Mouse (Mus musculus): ENCODE measurements around the gene 1700020L24Rik. TPM values are rescaled to one million over a fixed set of nuclear protein-coding genes. Genes with fewer than 3 reads are reported as not detected.

Gene 1700020L24Rik
- not detected in 2 replicates for total RNA-seq (2012; rRNA removed)
- polyA plus RNA-seq (2012; ENCODE audit: insufficient read depth in 1 of 2, insufficient read length in 2 of 2, low read depth in 1 of 2, low replicate concordance in 2 of 2, missing spikeins in 1 of 2), result under 1 TPM in 1 of 2 experiments, not detected in 1; 0.60 TPM

DNA sequence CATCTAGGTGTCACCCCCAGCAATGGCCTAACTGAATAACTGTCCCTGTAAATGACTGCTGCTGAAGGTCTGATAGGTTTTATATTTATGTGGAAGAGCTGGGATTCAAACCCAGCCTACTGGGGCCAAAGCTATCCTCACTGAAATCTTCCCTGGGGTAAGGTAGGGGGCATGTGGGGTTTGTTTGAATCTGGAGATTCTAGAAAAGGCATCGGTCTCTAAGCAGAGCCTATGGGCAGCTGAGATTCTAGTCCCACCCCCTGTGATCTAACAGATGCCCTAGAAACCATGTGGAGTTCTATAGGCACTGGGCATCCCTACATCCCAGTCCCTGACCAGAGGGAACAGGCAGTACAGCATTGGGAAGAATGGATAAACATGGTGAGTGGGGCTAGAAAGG is at the start of gene 1700020L24Rik:
Gene 1700020L24Rik (plus strand): TSS at position 301 of the 400 bp plus-strand sequence.
- Histone ChIP-seq H3K27me3 (ENCODE audit: control insufficient read depth in 1 of 2, insufficient read depth in 2 of 2, low read length in 2 of 2) (peaks cover 20 to 27% of the 10 kb centered on the region in 2 experiments), H3K4me1 (ENCODE audit: control insufficient read depth in 1 of 2, insufficient read depth in 2 of 2, low read length in 2 of 2) (no peaks in the 10 kb centered on the region), H3K27ac (ENCODE audit: control insufficient read depth, low read depth, low read length) (no peak within 1 kb of the TSS), H3K36me3 (ENCODE audit: control insufficient read depth in 1 of 2, insufficient read depth in 2 of 2, low read length in 2 of 2) (no peaks in the 10 kb centered on the region), H3K4me3 (ENCODE audit: control insufficient read depth in 1 of 2, insufficient read depth in 1 of 2, low read depth in 2 of 2, low read length in 2 of 2) (no peak within 1 kb of the TSS), H3K9me3 (replicated peaks; ENCODE audit: insufficient read depth, low read length) (no peaks in the 10 kb centered on the region), H3K9ac (ENCODE audit: control insufficient read depth, low read depth, low read length, poor library complexity, severe bottlenecking) (no peak within 1 kb of the TSS), H3K79me2 (ENCODE audit: control insufficient read depth, insufficient read depth, low read length, poor library complexity) (no peaks in the 10 kb centered on the region; the same call in 1 of the 2 replicates)
- TF ChIP-seq NRF1 (IDR thresholded peaks at IDR 0.05; ENCODE audit: insufficient read depth, low read depth, low read length, poor library complexity, severe bottlenecking) (no peak), ETS1 (IDR thresholded peaks at IDR 0.05; ENCODE audit: low read depth, low read length) (no peak), USF1 (IDR thresholded peaks at IDR 0.05; ENCODE audit: low read depth, low read length) (no peak), TAL1 (IDR thresholded peaks at IDR 0.05; ENCODE audit: low read length) (no peak), ZMIZ1 (IDR thresholded peaks at IDR 0.05; ENCODE audit: low read depth, low read length) (no peak), POLR2AphosphoS2 (IDR thresholded peaks at IDR 0.05; ENCODE audit: low read length) (no peak), SIN3A (IDR thresholded peaks at IDR 0.05; ENCODE audit: low read length) (no peak), GATA1 (IDR thresholded peaks at IDR 0.05; ENCODE audit: low read depth, low read length) (no peak), POLR2A (IDR thresholded peaks at IDR 0.05; ENCODE audit: control insufficient read depth in 1 of 2, insufficient read depth in 1 of 2, low read depth in 1 of 2, low read length in 2 of 2, poor library complexity in 1 of 2) (no peak), CTCF (IDR thresholded peaks at IDR 0.05 in 2 of 3, conservative IDR thresholded peaks at IDR 0.05 in 1 of 3; ENCODE audit: control insufficient read depth in 1 of 3, insufficient read depth in 1 of 3, low read depth in 2 of 3, low read length in 3 of 3, poor library complexity in 1 of 3, severe bottlenecking in 1 of 3) (no peak), TCF12 (IDR thresholded peaks at IDR 0.05; ENCODE audit: low read depth, low read length) (no peak), MAX (IDR thresholded peaks at IDR 0.05; ENCODE audit: low read length) (no peak), ZKSCAN1 (IDR thresholded peaks at IDR 0.05; ENCODE audit: low read depth, low read length) (no peak)
- no peak for DNase-seq (ENCODE audit: low read depth, low spot score)

DNA sequence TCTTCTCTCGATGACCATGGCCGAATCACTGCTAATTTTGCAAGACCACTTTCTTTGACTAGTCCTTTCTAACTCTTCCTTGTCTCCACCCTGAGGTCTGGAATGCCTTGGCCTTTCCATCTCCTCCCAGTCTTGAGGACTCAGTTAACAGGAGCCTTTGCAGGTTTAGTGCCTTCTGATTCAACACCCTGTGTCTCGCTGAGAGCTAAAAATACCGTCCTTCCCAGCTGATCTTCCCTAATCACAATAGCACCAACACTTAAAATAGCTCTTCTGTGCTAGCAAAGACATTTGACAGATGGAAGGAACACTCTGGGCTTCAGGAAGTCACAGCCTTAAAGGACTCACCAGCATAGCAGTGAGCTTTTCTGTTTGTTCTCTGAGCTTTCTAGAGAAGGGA is 44.4 kb upstream of the 1700020L24Rik start:
- Histone ChIP-seq H3K27me3 (ENCODE audit: control insufficient read depth in 1 of 2, insufficient read depth in 2 of 2, low read length in 2 of 2) (no peaks in the 10 kb centered on the region), H3K4me1 (ENCODE audit: control insufficient read depth in 1 of 2, insufficient read depth in 2 of 2, low read length in 2 of 2) (no peaks in the 10 kb centered on the region), H3K79me2 (ENCODE audit: control insufficient read depth, insufficient read depth, low read length, poor library complexity) (no peaks in the 10 kb centered on the region), H3K27ac (ENCODE audit: control insufficient read depth, low read depth, low read length) (no peak overlapping the region), H3K4me3 (ENCODE audit: control insufficient read depth in 1 of 2, insufficient read depth in 1 of 2, low read depth in 2 of 2, low read length in 2 of 2) (no peak overlapping the region), H3K9ac (ENCODE audit: control insufficient read depth, low read depth, low read length, poor library complexity, severe bottlenecking) (no peak overlapping the region), H3K9me3 (replicated peaks; ENCODE audit: insufficient read depth, low read length) (no peaks in the 10 kb centered on the region), H3K36me3 (ENCODE audit: control insufficient read depth in 1 of 2, insufficient read depth in 2 of 2, low read length in 2 of 2) (peaks cover 0 to 28% of the 10 kb centered on the region in 2 experiments; a peak in 2 of 4 replicates)
- DNase-seq (ENCODE audit: low read depth, low spot score), result no peak
- TF ChIP-seq EP300 (IDR thresholded peaks at IDR 0.05; ENCODE audit: low read depth in 1 of 2, low read length in 2 of 2), result no peak

DNA sequence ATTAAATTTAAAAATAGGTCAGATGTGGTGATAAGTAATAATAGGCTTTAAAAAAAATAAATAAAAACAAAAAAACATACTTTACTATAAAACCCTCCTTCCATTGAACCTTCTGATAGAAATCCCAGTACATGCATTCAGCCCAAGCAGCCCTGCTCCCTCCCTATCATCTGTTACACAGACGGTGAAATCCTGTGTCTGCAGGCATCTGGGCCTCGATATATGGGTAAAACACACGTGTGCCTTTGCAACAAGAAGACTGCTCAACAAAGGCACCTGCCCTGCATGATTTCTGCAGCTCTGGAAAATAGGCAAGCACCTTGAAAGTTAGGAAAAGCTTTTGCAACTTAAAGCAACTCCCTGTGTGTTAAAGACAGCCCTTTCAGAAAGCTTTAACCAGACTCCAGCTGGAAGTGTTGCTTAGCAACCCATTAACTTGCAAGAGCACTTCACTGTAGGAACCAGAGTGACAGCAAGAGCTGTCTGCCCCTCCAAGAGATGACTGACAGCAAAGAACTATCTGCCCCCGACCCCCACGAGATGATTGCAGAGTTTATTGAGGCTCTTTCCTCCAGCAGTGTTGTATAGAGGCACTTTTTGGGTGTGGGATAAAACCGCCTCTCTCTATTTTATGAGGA is 42.6 kb upstream of the 1700020L24Rik start:
- no peak for DNase-seq (ENCODE audit: low read depth, low spot score)
- H3K79me2 ChIP-seq (ENCODE audit: control insufficient read depth, insufficient read depth, low read length, poor library complexity), result no peaks in the 10 kb centered on the region
- no peaks in the 10 kb centered on the region for H3K9me3 ChIP-seq (replicated peaks; ENCODE audit: insufficient read depth, low read length)
- peaks cover 0 to 27% of the 10 kb centered on the region in 2 experiments; a peak in 2 of 4 replicates for H3K36me3 ChIP-seq (ENCODE audit: control insufficient read depth in 1 of 2, insufficient read depth in 2 of 2, low read length in 2 of 2)
- no peaks in the 10 kb centered on the region for H3K4me1 ChIP-seq (ENCODE audit: control insufficient read depth in 1 of 2, insufficient read depth in 2 of 2, low read length in 2 of 2)
- H3K27me3 ChIP-seq (ENCODE audit: control insufficient read depth in 1 of 2, insufficient read depth in 2 of 2, low read length in 2 of 2), result no peaks in the 10 kb centered on the region
- no peak overlapping the region for H3K27ac ChIP-seq (ENCODE audit: control insufficient read depth, low read depth, low read length)
- no peak overlapping the region for H3K9ac ChIP-seq (ENCODE audit: control insufficient read depth, low read depth, low read length, poor library complexity, severe bottlenecking)
- H3K4me3 ChIP-seq (ENCODE audit: control insufficient read depth in 1 of 2, insufficient read depth in 1 of 2, low read depth in 2 of 2, low read length in 2 of 2), result no peak overlapping the region
- no peak for TF ChIP-seq HCFC1 (IDR thresholded peaks at IDR 0.05; ENCODE audit: low read depth, low read length)
- no peak for TF ChIP-seq USF2 (IDR thresholded peaks at IDR 0.05; ENCODE audit: borderline replicate concordance in 1 of 2, insufficient read depth in 1 of 2, low read depth in 1 of 2, low read length in 2 of 2)
- no peak for TF ChIP-seq CHD1 (IDR thresholded peaks at IDR 0.05; ENCODE audit: low read depth, low read length)
- TF ChIP-seq SIN3A (IDR thresholded peaks at IDR 0.05; ENCODE audit: low read length), result no peak
- no peak for TF ChIP-seq RCOR1 (IDR thresholded peaks at IDR 0.05; ENCODE audit: low read depth, low read length)
- no peak for TF ChIP-seq NELFE (IDR thresholded peaks at IDR 0.05; ENCODE audit: low read depth, low read length)
- no peak for TF ChIP-seq TCF12 (IDR thresholded peaks at IDR 0.05; ENCODE audit: low read depth, low read length)
- TF ChIP-seq ETS1 (IDR thresholded peaks at IDR 0.05; ENCODE audit: low read depth, low read length), result no peak
- no peak for TF ChIP-seq GABPA (IDR thresholded peaks at IDR 0.05; ENCODE audit: low read depth, low read length)
- no peak for TF ChIP-seq MAX (IDR thresholded peaks at IDR 0.05; ENCODE audit: low read length)
- no peak for TF ChIP-seq TBP (IDR thresholded peaks at IDR 0.05; ENCODE audit: low read depth, low read length)
- TF ChIP-seq GATA1 (IDR thresholded peaks at IDR 0.05; ENCODE audit: low read depth, low read length), result no peak
- TF ChIP-seq ELF1 (IDR thresholded peaks at IDR 0.05; ENCODE audit: low read depth, low read length), result no peak
- TF ChIP-seq MAZ (IDR thresholded peaks at IDR 0.05; ENCODE audit: low read depth, low read length), result no peak
- no peak for TF ChIP-seq TAL1 (IDR thresholded peaks at IDR 0.05; ENCODE audit: low read length)
- TF ChIP-seq ZKSCAN1 (IDR thresholded peaks at IDR 0.05; ENCODE audit: low read depth, low read length), result no peak
- no peak for TF ChIP-seq POLR2A (IDR thresholded peaks at IDR 0.05; ENCODE audit: control insufficient read depth in 1 of 2, insufficient read depth in 1 of 2, low read depth in 1 of 2, low read length in 2 of 2, poor library complexity in 1 of 2)
